Mouse (Mus musculus): ENCODE measurements at regions not wholly inside any gene's neighbourhood (a gene's known extent, or its start where the extent isn't known, plus 50 kb on each side); places are given as distances from the start of the nearest gene placed in this dataset.

DNA sequence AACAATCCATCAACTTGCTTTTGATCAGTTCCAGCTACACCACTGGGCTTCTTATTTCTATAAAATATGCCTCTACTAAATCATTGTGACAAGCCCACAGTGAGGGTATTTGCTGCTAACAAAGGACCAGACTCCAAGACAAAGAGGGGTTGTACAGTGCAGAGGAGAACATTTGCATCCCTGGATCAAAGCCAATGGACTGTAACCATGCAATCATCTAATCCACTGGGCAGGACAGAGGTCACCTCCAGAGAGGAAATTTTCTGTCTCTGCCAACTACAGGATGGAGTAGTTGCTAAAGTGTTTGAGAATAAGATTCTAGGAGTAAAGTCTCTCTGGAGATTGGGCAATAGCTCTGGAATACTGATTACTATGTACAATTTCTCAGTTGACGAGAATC is 272.9 kb downstream of the Cox7c start:
- DNase-seq (ENCODE audit: low spot score in 2 of 2), result no peak

DNA sequence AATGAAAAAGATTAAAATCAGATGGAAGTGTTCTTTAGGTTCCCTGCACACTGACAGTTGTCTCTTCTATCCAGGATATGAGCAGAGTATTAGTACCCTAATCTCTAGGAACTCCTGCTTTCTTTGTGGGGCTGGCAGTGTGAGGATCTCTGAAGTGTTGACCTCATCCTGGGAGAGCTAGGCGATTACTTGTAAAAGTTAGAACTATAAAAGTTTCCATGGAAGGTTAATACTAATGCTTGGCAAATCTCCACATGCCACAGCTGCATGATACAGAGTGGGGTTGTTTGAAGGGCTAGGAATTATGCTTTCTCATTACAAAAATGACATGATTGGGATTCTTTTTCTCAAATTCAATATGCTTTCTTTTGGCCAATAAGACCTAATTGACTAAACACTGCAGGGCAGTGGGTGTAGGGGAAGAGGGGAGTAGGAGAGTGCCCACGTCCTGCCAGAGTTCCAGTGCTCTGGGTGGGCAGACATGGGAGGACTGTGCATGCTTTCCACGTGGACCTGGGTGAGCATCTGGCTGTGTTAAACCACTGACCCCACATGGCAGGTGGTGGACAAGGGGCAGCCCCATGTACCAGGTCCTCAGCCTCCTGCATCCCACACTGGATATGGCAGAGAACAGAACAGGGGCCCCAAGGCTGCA is 275.6 kb downstream of the Cox7c start:
- DNase-seq (ENCODE audit: low spot score in 2 of 2), result no peak

GRCm38 (mm10) chr13:85770538-85770937 is 276.2 kb downstream of the Cox7c start:
- no peak for DNase-seq (ENCODE audit: low spot score in 2 of 2)

DNA sequence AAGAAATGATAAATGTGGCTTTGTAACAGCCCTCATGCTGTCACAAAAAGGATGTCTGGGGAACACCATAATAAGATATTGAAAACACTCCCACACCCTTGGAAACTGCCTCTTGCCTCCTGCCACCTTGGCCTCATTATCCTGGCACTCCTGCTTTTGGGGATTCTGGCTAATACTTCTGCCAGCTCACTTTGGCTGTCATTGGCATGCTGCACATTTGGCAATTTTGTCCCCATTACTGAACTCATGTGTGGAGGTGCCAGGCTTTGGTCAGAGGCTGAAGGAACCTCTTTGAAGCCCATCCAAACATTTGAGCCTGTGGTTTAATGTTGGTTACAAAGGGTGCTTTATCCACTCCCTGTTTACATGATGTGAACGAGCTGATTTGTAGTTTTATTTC is 278.2 kb downstream of the Cox7c start:
- no peak for DNase-seq (ENCODE audit: low spot score in 2 of 2)

- DNase-seq (ENCODE audit: low spot score in 2 of 2), result no peak
These were observed 322.1 kb downstream of the Cox7c start for GRCm38 (mm10) chr13:85724616-85725015.

DNA sequence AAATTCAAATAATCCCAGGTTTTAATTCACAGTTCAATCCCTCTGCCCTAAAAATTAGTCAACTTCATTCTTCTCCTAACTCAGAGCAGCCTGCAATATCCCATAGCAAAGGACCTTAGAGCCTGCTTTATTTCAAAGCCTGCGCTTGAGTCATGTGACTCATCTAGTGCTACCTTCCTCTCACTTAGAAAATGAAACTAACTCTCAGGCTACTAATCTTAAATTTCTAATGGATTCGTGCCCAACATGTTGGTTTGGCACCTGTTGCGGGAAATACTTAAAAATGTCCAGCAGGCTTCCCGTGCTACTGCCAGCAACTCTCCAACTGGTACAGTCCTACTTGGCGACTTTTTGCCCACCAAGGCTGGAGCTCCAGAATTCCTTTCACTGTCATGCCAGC is 322.6 kb downstream of the Cox7c start:
- DNase-seq (ENCODE audit: low spot score in 2 of 2), result peak; percentile 1 to 4

DNA sequence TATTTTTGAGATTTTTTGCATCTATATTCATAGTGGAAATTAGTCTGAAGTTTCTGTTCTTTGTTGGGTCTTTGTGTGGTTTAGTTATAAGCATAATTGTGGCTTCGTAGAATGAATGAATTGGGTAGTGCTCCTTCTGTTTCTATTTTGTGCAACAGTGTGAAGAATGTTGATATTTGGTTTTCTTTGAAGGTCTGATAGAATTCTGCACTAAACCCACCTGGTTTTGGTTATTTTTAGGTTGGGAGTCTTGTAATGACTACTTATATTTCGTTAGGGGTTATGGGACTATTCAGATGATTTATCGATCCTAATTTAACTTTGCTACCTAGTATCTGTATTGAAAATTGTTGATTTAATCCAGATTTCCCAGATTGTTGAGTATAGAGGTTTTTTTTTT is 326.4 kb downstream of the Cox7c start:
- no peak for DNase-seq (ENCODE audit: low spot score in 2 of 2)

DNA sequence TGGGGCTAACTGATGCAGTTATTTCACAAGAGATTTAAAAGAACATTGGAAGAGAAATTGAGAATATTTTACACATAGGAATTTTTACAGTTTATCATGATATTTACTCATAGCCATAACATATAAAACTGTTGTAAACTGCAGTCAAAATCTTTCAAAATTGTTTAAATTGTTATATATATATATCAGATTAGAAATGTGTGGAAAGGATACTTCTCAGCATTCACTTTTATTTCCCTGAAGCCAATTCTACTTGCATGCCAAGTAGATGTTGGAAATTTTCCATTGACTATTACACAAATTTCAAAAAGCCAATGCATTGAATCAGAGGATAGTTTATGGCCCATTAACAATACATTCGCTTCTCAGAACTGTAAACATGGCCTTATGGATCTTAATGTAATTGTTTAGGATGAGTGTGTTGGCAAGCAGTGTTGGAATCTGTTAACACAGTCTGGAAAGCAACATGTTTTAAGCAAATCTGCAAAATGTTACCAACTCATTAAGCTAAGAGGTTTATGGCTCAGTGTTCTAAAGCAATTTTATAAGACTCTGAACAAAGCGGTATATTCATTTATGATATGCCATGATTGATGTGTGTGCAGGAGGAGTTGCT is 330.7 kb downstream of the Cox7c start:
- DNase-seq (ENCODE audit: low spot score in 2 of 2), result no peak

- DNase-seq (ENCODE audit: low spot score in 2 of 2), result no peak
These were observed 354.3 kb downstream of the Cox7c start for GRCm38 (mm10) chr13:85692374-85692773.
